Mouse (Mus musculus): ENCODE data around the gene Cib3. TPM values are rescaled to one million over a fixed set of nuclear protein-coding genes. Genes with fewer than 3 reads are reported as not detected.

The Cib3 gene
- polyA plus RNA-seq, 1 experiment from 2014 or later: not detected

- Histone ChIP-seq H3K4me1 (peaks cover 33% of the 10 kb centered on the region), H3K36me3 (no peaks in the 10 kb centered on the region), H3K9me3 (replicated peaks) (no peaks in the 10 kb centered on the region), H3K9ac (replicated peaks) (peak within 1 kb of the TSS; percentile 88), H3K27me3 (replicated peaks) (no peaks in the 10 kb centered on the region), H3K4me2 (peak within 1 kb of the TSS; percentile 65), H3K27ac (replicated peaks) (peak within 1 kb of the TSS; percentile 86), H3K4me3 (replicated peaks) (peak within 1 kb of the TSS; percentile 90)
- under 1% methylated on average over 82 of the region's 82 CpGs for WGBS
- peak; percentile 98 for ATAC-seq (ENCODE audit: low FRiP score)
These were observed 51.6 kb downstream of the Cib3 start, which contains the start of gene Rab8a for GRCm38 (mm10) chr8:72160707-72161697. TSS of gene Rab8a (plus strand) at chr8:72161200.

- no peak overlapping the region for H3K27ac ChIP-seq (replicated peaks)
- ATAC-seq (ENCODE audit: low FRiP score): no peak
These were observed 52.6 kb downstream of the Cib3 start for GRCm38 (mm10) chr8:72160007-72160406.

GRCm38 (mm10) chr8:72158726-72159125 is 53.9 kb downstream of the Cib3 start:
- 76% methylated on average over 3 of the region's 3 CpGs for WGBS
- H3K36me3 ChIP-seq: no peaks in the 10 kb centered on the region
- peaks cover 33% of the 10 kb centered on the region for H3K4me1 ChIP-seq
- no peak overlapping the region for H3K4me3 ChIP-seq (replicated peaks)
- H3K4me2 ChIP-seq: no peak overlapping the region
- H3K9ac ChIP-seq (replicated peaks): no peak overlapping the region
- no peak overlapping the region for H3K27ac ChIP-seq (replicated peaks)
- no peaks in the 10 kb centered on the region for H3K27me3 ChIP-seq (replicated peaks)
- H3K9me3 ChIP-seq (replicated peaks): no peaks in the 10 kb centered on the region
- ATAC-seq (ENCODE audit: low FRiP score): no peak

More at GRCm38 (mm10) chr8:72160007-72160406, 52.6 kb downstream of the Cib3 start:
- peak overlapping the region; percentile 90 for H3K4me3 ChIP-seq (replicated peaks)
- no peaks in the 10 kb centered on the region for H3K36me3 ChIP-seq
- H3K27me3 ChIP-seq (replicated peaks): no peaks in the 10 kb centered on the region
- H3K9ac ChIP-seq (replicated peaks): peak overlapping the region; percentile 61
- peak overlapping the region; percentile 65 for H3K4me2 ChIP-seq
- peaks cover 33% of the 10 kb centered on the region for H3K4me1 ChIP-seq
- no peaks in the 10 kb centered on the region for H3K9me3 ChIP-seq (replicated peaks)
- WGBS: 76% methylated on average over 3 of the region's 3 CpGs

GRCm38 (mm10) chr8:72158096-72158495 is 54.5 kb downstream of the Cib3 start:
- no peak for ATAC-seq (ENCODE audit: low FRiP score)
- H3K9me3 ChIP-seq (replicated peaks): no peaks in the 10 kb centered on the region
- no peaks in the 10 kb centered on the region for H3K27me3 ChIP-seq (replicated peaks)
- peaks cover 32% of the 10 kb centered on the region for H3K4me1 ChIP-seq
- no peak overlapping the region for H3K9ac ChIP-seq (replicated peaks)
- 82% methylated on average over 2 of the region's 2 CpGs for WGBS
- no peak overlapping the region for H3K27ac ChIP-seq (replicated peaks)
- H3K4me2 ChIP-seq: no peak overlapping the region
- H3K36me3 ChIP-seq: peaks cover 6% of the 10 kb centered on the region
- H3K4me3 ChIP-seq (replicated peaks): no peak overlapping the region

Other genes with a start within 250 kb of the Cib3 start
- 1.2 and 1.3 TPM in 2 replicates for gene Cyp4f18, start 203.2 kb downstream of the Cib3 start, polyA plus RNA-seq (2015; fragmentation: Nextera tagmentation; extraction: Ambion mirVana)
- gene Olfr372, start 171.6 kb downstream of the Cib3 start, polyA plus RNA-seq (2015; fragmentation: Nextera tagmentation; extraction: Ambion mirVana): not detected in 2 replicates
- gene Olfr373, start 129.7 kb downstream of the Cib3 start, polyA plus RNA-seq (2015; fragmentation: Nextera tagmentation; extraction: Ambion mirVana): 0.04 TPM in 1 of 2 replicates, not detected in the other
- gene Olfr374, start 105.8 kb downstream of the Cib3 start, polyA plus RNA-seq (2015; fragmentation: Nextera tagmentation; extraction: Ambion mirVana): 0.03 TPM in 2 replicates
- 156 and 231 TPM in 2 replicates for gene Tpm4, start 77.9 kb downstream of the Cib3 start, polyA plus RNA-seq (2015; fragmentation: Nextera tagmentation; extraction: Ambion mirVana)
- gene Rab8a, start 51.6 kb downstream of the Cib3 start, polyA plus RNA-seq (2015; fragmentation: Nextera tagmentation; extraction: Ambion mirVana): 76.7 and 96.5 TPM in 2 replicates
- 0.70 TPM in 1 of 2 replicates, not detected in the other for gene Hsh2d, start 23.2 kb downstream of the Cib3 start, polyA plus RNA-seq (2015; fragmentation: Nextera tagmentation; extraction: Ambion mirVana)
- gene Gm11034, start 799 bp upstream of the Cib3 start, polyA plus RNA-seq (2015; fragmentation: Nextera tagmentation; extraction: Ambion mirVana): not detected in 2 replicates
- gene Fam32a, start 6.9 kb upstream of the Cib3 start, polyA plus RNA-seq (2015; fragmentation: Nextera tagmentation; extraction: Ambion mirVana): 78.7 and 86.4 TPM in 2 replicates
- 235 and 249 TPM in 2 replicates for gene Ap1m1, start 27.2 kb upstream of the Cib3 start, polyA plus RNA-seq (2015; fragmentation: Nextera tagmentation; extraction: Ambion mirVana)
- gene Gm10282, start 92.4 kb upstream of the Cib3 start, polyA plus RNA-seq (2015; fragmentation: Nextera tagmentation; extraction: Ambion mirVana): 10.9 and 13.0 TPM in 2 replicates
- 6.7 and 7.9 TPM in 2 replicates for gene Klf2, start 106.2 kb upstream of the Cib3 start, polyA plus RNA-seq (2015; fragmentation: Nextera tagmentation; extraction: Ambion mirVana)
- gene Eps15l1, start 208.6 kb upstream of the Cib3 start, polyA plus RNA-seq (2015; fragmentation: Nextera tagmentation; extraction: Ambion mirVana): 51.5 and 54.3 TPM in 2 replicates
- gene Calr3, start 231.0 kb upstream of the Cib3 start, polyA plus RNA-seq (2015; fragmentation: Nextera tagmentation; extraction: Ambion mirVana): 0.99 and 1.3 TPM in 2 replicates
- gene 1700030K09Rik, start 231.0 kb upstream of the Cib3 start, polyA plus RNA-seq (2015; fragmentation: Nextera tagmentation; extraction: Ambion mirVana): 16.3 and 17.0 TPM in 2 replicates

Data from neural tube, embryonic 15.5 days (tissue).